Mouse (Mus musculus) stomach, postnatal 0 days (tissue): ENCODE data around the gene Gpx5. TPM values are rescaled to one million over a fixed set of nuclear protein-coding genes. Genes with fewer than 3 reads are reported as not detected.

Experiments
- ATAC-seq: fragments of 200-750 bp; cut with Nextera tagmentation; 2 replicates; pipeline ENCODE4 v1.8.0; 2017; ENCODE audit not compliant: low FRiP score, low TSS enrichment
- DNase-seq: peaks from one replicate; pipeline ENCODE4 v3.0.0-alpha.2; 2016; ENCODE audit warnings: low spot score
- H3K27ac ChIP-seq: fragments of 300-500 bp; sonication (generic); replicated peaks from 2 replicates; pipeline ENCODE4 v1.5.1; 2014; ENCODE audit warnings: mild to moderate bottlenecking, control low read depth
- H3K27me3 ChIP-seq: fragments of 300-500 bp; sonication (generic); 2 replicates; pipeline ENCODE4 v1.6.1; 2014; ENCODE audit warnings: low read length; ENCODE audit not compliant: control insufficient read depth, insufficient read depth
- H3K36me3 ChIP-seq: fragments of 300-500 bp; sonication (generic); 2 replicates; pipeline ENCODE4 v1.6.1; 2014; ENCODE audit warnings: low read length, mixed read lengths; ENCODE audit not compliant: control insufficient read depth, insufficient read depth
- H3K4me1 ChIP-seq: fragments of 300-500 bp; sonication (generic); replicated peaks from 2 replicates; pipeline ENCODE4 v1.6.1; 2014; ENCODE audit warnings: antibody characterized with exemption; ENCODE audit not compliant: control insufficient read depth, insufficient read depth
- H3K4me2 ChIP-seq: fragments of 300-500 bp; sonication (generic); replicated peaks from 2 replicates; pipeline ENCODE4 v1.6.1; 2014; ENCODE audit warnings: low read depth, mild to moderate bottlenecking, control low read depth, moderate library complexity
- H3K4me3 ChIP-seq: fragments of 300-500 bp; sonication (generic); 2 replicates; pipeline ENCODE4 v1.5.1; 2014; ENCODE audit warnings: low read depth, low read length, control low read depth
- H3K9ac ChIP-seq: fragments of 300-500 bp; sonication (generic); 2 replicates; pipeline ENCODE4 v1.6.1; 2014; ENCODE audit warnings: mild to moderate bottlenecking, low read length, control low read depth, mixed read lengths
- H3K9me3 ChIP-seq: fragments of 300-500 bp; sonication (generic); 2 replicates; pipeline ENCODE4 v1.6.1; 2016; ENCODE audit warnings: low read length; ENCODE audit not compliant: control insufficient read depth
- CTCF ChIP-seq: IDR thresholded peaks from 2 replicates; pipeline ENCODE4 v1.5.1; 2016; ENCODE audit warnings: antibody characterized with exemption, low read depth, mild to moderate bottlenecking, moderate library complexity
- EP300 ChIP-seq: optimal IDR thresholded peaks from 2 replicates; pipeline ENCODE3; 2016; ENCODE audit warnings: antibody characterized with exemption
- WGBS: fragments of 180-500 bp; shearing (Covaris S2); extraction: QIAGEN DNeasy Blood & Tissue Kit; methylation state at CpG from one replicate; pipeline ENCODE4 v1.1.7; 2014; 5-methylcytosine and 5-hydroxymethylcytosine counted together
- polyA plus RNA-seq: library from polyadenylated mRNA; unstranded; fragments of >200 nt; fragmentation: Nextera tagmentation; extraction: Ambion mirVana; gene quantifications from 2 replicates; pipeline ENCODE4 v1.2.1, GENCODE M21; 2015

The Gpx5 gene
- polyA plus RNA-seq, 1 experiment from 2014 or later: not detected

DNA sequence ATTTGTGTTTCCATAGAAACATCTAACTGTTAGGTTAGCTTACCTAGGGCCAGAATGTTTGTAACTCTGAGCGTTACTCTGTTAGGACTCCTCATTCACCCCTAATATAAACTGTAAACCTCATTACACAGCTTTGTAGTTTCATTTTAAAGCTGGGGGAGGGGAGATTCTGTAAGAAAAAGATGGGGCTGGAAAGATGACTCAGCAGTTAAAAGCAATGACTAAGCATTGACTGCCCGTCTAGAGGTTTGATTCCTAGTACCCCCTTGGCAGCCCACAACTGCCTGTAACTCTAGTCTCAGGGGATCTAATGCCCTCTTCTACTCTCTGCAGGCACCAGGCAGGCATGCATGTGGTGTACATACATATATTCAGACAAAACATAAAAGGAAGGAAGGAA, 17.3 kb upstream of the Gpx5 start:
- 68% methylated on average over 2 of the region's 2 CpGs for WGBS
- Histone ChIP-seq H3K9me3 (no peaks in the 10 kb centered on the region), H3K4me3 (no peak overlapping the region), H3K36me3 (no peaks in the 10 kb centered on the region), H3K4me1 (no peaks in the 10 kb centered on the region), H3K9ac (no peak overlapping the region), H3K4me2 (no peak overlapping the region), H3K27me3 (no peaks in the 10 kb centered on the region), H3K27ac (no peak overlapping the region)
- ATAC-seq (no peak), DNase-seq (no peak)
- no peak for TF ChIP-seq EP300
- TF ChIP-seq CTCF: no peak

DNA sequence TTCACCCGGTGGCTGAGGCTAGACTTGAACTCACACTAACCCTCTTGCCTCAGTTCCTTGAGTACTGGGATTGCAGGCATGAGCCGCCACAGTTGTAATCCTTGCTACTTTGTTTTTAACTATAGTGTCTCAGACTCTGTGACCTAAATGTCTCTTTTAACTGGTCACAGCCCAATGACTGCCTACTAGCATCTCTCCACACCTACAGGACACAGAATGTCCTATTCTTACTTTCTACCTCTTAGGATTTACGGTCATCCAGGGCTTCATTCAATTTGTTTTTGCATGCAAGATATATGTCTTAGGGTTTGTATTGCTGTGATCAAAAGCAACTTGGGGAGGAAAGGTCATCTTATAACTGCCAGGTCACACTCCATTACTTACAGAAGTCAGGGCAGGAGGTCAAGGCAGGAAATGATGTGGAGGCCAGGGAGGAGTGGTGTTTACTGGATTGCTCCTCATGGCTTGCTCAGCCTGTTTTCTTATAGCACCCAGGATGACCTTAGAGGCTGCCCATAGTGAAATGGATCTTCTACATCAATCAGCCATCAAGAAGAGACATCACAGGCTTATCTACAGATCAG, 12.0 kb upstream of the Gpx5 start:
- ATAC-seq: no peak
- Histone ChIP-seq H3K36me3 (no peaks in the 10 kb centered on the region), H3K4me3 (no peak overlapping the region), H3K9ac (no peak overlapping the region), H3K9me3 (no peaks in the 10 kb centered on the region), H3K4me1 (no peaks in the 10 kb centered on the region), H3K27me3 (no peaks in the 10 kb centered on the region), H3K4me2 (no peak overlapping the region), H3K27ac (no peak overlapping the region)
- 47% methylated on average over 3 of the region's 3 CpGs for WGBS
- no peak for DNase-seq
- TF ChIP-seq EP300: no peak
- no peak for TF ChIP-seq CTCF

DNA sequence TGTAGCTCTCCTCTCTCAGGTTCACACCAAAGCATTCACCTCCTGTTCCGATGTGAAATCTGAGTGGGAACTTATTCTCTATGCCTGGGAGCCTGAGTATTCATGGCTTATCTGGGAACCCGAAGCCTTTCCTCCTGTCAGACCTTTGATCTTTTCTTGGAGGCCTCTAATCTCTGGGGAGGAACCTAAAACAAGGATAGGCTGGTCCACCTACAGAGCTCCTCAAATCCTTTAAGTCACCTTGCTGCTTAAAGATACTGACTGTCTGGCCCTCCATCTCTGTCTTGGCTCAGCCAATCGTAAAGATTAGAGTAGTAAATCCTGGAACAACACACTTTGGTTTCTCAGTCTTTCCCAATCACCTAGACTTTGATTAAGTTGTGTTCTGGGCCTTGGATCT, 6.0 kb upstream of the Gpx5 start:
- Histone ChIP-seq H3K36me3 (no peaks in the 10 kb centered on the region), H3K4me1 (no peaks in the 10 kb centered on the region), H3K4me3 (no peak overlapping the region), H3K9ac (no peak overlapping the region), H3K9me3 (no peaks in the 10 kb centered on the region), H3K27ac (no peak overlapping the region), H3K27me3 (no peaks in the 10 kb centered on the region), H3K4me2 (no peak overlapping the region)
- 39% methylated on average over 3 of the region's 3 CpGs for WGBS
- DNase-seq (no peak), ATAC-seq (no peak)
- no peak for TF ChIP-seq CTCF
- TF ChIP-seq EP300: no peak

DNA sequence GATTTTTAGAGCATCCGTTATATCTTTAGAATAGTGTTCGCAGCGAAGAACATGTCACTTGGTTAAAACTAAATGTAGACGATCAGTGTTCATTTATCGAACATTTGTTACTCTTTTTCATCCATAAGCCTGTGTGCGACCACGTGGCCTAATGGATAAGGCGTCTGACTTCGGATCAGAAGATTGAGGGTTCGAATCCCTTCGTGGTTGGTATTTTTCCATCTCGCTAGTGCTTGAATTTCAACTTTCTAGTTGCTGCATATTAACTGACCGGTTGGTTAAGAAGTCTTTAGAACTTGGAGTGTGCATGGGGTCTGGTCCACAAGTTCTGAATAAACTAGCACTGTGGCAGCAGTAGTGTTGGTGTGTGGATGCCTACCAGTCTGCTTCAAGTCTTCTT, 13.0 kb downstream of the Gpx5 start:
- Histone ChIP-seq H3K9me3 (no peaks in the 10 kb centered on the region), H3K4me3 (peak overlapping the region; percentile 48), H3K4me2 (peak overlapping the region; percentile 66), H3K4me1 (0 out of 2 replicates have a peak, but pooled peaks cover 2% of the 10 kb centered on the region), H3K27ac (no peak overlapping the region), H3K9ac (peak overlapping the region; percentile 38; the same call in 1 of the 2 replicates), H3K27me3 (no peaks in the 10 kb centered on the region), H3K36me3 (no peaks in the 10 kb centered on the region)
- peak; percentile 68 for ATAC-seq
- DNase-seq: peak; percentile 76
- 1% methylated on average over 13 of the region's 13 CpGs for WGBS
- no peak for TF ChIP-seq EP300
- no peak for TF ChIP-seq CTCF

DNA sequence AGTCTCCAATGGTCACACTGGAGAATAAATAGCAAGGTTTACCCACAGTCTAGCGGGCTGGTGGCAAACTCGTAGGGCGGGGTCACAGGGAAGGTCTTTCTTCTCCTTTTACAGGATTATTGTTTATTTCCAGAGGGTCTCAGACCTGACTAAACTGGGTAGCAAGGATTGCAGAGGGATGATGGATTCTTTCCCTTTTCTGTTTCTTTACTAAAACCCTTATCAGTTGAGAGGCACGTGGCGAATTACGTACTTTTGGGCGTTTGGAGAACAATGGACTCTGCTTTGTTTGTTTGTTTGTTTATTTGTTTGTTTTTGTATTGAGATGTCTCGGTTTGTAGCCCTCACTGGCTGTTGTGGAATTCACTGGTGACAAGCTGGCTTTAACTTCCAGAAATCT, 13.5 kb downstream of the Gpx5 start:
- Histone ChIP-seq H3K4me2 (peak overlapping the region; percentile 66), H3K27ac (no peak overlapping the region), H3K9ac (peak overlapping the region; percentile 38; the same call in 1 of the 2 replicates), H3K4me3 (peak overlapping the region; percentile 48), H3K27me3 (no peaks in the 10 kb centered on the region), H3K36me3 (no peaks in the 10 kb centered on the region), H3K9me3 (no peaks in the 10 kb centered on the region), H3K4me1 (0 out of 2 replicates have a peak, but pooled peaks cover 2% of the 10 kb centered on the region)
- TF ChIP-seq EP300 (no peak), CTCF (no peak)
- DNase-seq: no peak
- WGBS: 5% methylated on average over 8 of the region's 8 CpGs
- no peak for ATAC-seq

DNA sequence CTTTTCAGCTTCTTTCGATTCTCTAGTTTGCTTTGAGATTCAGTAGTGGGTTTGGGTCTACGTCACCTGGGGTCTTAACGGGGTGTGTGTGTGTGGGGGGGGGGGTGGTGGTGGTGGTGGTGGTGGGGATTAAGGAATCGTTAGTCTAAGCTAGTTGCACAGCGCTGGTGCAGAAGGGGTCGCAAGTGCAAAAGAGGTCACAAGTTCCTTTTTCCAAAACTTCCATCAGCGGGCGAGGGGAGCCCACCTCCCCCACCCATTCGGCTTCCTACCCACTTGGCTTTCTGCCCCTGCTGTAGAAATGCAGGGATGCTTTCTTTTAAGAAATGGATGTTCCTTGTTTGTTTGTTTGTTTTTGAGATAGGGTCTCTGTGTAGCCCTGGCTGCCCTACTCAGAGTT, 16.0 kb downstream of the Gpx5 start:
- Histone ChIP-seq H3K4me1 (0 out of 2 replicates have a peak, but pooled peaks cover 2% of the 10 kb centered on the region), H3K9ac (no peak overlapping the region), H3K27me3 (no peaks in the 10 kb centered on the region), H3K27ac (no peak overlapping the region), H3K36me3 (no peaks in the 10 kb centered on the region), H3K4me3 (peak overlapping the region; percentile 51), H3K4me2 (peak overlapping the region; percentile 74), H3K9me3 (no peaks in the 10 kb centered on the region)
- no peak for DNase-seq
- WGBS: 3% methylated on average over 9 of the region's 9 CpGs
- no peak for ATAC-seq
- no peak for TF ChIP-seq EP300
- no peak for TF ChIP-seq CTCF
